Mouse (Mus musculus): ENCODE measurements around the gene Cd93. TPM values are rescaled to one million over a fixed set of nuclear protein-coding genes. Genes with fewer than 3 reads are reported as not detected.
A peak's percentile ranks its signal among the peaks of the same experiment; 100 is the strongest.

Cd93 gene
- total and polyA plus RNA-seq, 3 experiments, result 28.1 to 51.8 (median 47.8) TPM

DNA sequence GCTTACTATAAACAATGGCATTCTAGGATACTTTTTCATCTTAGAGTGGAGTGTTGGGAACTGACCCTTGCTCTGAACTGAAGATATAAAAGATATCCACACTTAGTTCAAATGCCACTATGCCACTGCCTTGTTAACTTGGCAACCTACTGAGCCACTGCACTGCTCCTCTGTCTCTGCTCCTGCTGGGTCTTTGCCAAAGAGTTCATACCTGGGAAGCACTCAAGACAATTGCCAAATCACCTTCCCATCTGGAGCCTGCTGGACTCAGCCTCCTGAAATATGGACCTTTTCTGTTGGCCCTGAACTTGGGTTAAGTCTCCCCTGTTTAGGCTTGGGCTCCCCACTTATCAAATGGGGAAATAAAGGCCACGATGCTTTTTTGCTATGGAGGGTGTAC lies 6.3 kb upstream of the Cd93 start:
- no peak for DNase-seq
- peaks cover 9% of the 10 kb centered on the region for H3K4me1 ChIP-seq (ENCODE audit: control insufficient read depth, insufficient read depth, low read length)
- H3K36me3 ChIP-seq (ENCODE audit: control insufficient read depth, insufficient read depth, low read length), result peaks cover 5% of the 10 kb centered on the region; the same call in 1 of the 2 replicates
- no peaks in the 10 kb centered on the region for H3K79me2 ChIP-seq (replicated peaks; ENCODE audit: control insufficient read depth, insufficient read depth, low read length)
- intact Hi-C loops (cut with DNase I), result no loop called here
- 81% methylated on average over 1 of the region's 1 CpGs for WGBS
- no peak overlapping the region for H3K9ac ChIP-seq (ENCODE audit: low read depth, low read length)
- H3K27me3 ChIP-seq (ENCODE audit: control insufficient read depth, insufficient read depth, low read length), result no peaks in the 10 kb centered on the region
- no peak overlapping the region for H3K4me3 ChIP-seq
- H3K27ac ChIP-seq, result no peak overlapping the region
- TF ChIP-seq EP300 (IDR thresholded peaks at IDR 0.05; ENCODE audit: insufficient read depth, low read depth, low read length), result no peak
- no peak for TF ChIP-seq POLR2A (IDR thresholded peaks at IDR 0.05; ENCODE audit: insufficient read depth, low read depth, low read length)
- TF ChIP-seq CTCF (IDR thresholded peaks at IDR 0.05), result no peak

DNA sequence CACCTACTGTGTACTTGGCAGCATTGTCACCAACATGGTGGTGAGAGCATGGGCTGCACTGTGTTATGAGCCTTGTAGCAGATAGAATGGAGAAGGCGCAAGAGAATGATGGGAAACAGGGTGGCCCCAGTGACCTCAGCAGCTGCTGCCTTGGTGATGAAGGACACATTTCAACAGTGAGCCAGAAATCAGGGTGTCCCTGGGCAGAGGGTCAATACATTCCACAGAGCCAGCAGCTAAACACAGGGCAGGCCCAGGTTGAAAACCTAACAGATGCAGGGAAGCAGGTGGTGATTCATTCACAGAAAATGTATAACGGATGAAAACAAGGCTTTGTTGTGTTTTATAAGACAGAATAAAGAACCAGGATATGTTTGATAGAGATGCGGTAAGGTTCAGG lies 3.1 kb upstream of the Cd93 start:
- WGBS, result 58% methylated on average over 3 of the region's 3 CpGs
- DNase-seq, result no peak

DNA sequence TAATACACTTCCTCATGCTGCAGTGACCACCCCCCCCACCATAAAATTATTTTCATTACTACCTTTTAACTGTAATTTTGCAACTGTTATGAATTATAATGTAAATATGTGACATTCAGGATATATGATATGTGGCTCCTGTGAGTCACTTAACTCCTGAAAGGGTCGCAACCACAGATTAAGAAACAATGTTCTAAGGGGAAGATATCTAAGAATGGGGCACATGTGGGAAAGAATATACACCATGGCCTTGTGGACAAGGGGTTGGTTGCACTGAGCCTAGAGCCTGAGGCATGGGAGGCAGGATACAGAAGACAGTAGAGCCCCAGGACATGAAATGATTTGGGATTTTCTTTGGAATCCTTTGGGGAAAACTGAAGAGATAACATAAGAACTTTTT lies 2.3 kb upstream of the Cd93 start:
- TF ChIP-seq CTCF (IDR thresholded peaks at IDR 0.05) (no peak), POLR2A (IDR thresholded peaks at IDR 0.05; ENCODE audit: insufficient read depth, low read depth, low read length) (no peak), EP300 (IDR thresholded peaks at IDR 0.05; ENCODE audit: insufficient read depth, low read depth, low read length) (no peak)

More for the DNA sequence above, 3.1 kb upstream of the Cd93 start:
- H3K4me1 ChIP-seq (ENCODE audit: control insufficient read depth, insufficient read depth, low read length), result peaks cover 10% of the 10 kb centered on the region; the same call in 1 of the 2 replicates
- no peaks in the 10 kb centered on the region for H3K27me3 ChIP-seq (ENCODE audit: control insufficient read depth, insufficient read depth, low read length)
- no peak overlapping the region for H3K27ac ChIP-seq
- TF ChIP-seq EP300 (IDR thresholded peaks at IDR 0.05; ENCODE audit: insufficient read depth, low read depth, low read length), result no peak
- intact Hi-C loops (cut with DNase I), result no loop called here
- no peak overlapping the region for H3K4me3 ChIP-seq
- no peaks in the 10 kb centered on the region for H3K79me2 ChIP-seq (replicated peaks; ENCODE audit: control insufficient read depth, insufficient read depth, low read length)
- H3K9ac ChIP-seq (ENCODE audit: low read depth, low read length), result no peak overlapping the region
- peaks cover 2% of the 10 kb centered on the region; the same call in 1 of the 2 replicates for H3K36me3 ChIP-seq (ENCODE audit: control insufficient read depth, insufficient read depth, low read length)

DNA sequence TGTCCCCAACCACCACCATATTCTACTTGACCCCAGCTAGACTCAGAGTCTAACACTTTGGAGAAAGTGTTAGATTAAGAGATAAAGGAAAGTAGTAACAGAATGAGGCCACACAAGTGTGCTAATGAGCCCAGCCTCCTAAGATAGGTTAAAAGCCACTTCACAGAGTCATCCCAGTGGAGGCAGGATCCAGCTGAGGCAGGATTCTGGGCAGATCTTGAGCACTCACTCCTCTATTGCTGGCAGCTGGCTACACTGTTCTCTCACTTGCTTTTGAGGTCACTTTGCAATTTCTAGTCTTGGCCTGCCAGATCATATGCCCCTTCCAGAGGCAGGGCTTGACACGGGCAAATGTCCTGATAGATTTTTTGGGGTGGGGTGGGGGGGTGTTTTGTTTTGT lies 1.1 kb upstream of the Cd93 start:
- intact Hi-C loops (cut with DNase I), result no loop called here
- TF ChIP-seq CTCF (IDR thresholded peaks at IDR 0.05) (no peak), POLR2A (IDR thresholded peaks at IDR 0.05; ENCODE audit: insufficient read depth, low read depth, low read length) (no peak), EP300 (IDR thresholded peaks at IDR 0.05; ENCODE audit: insufficient read depth, low read depth, low read length) (no peak)
- WGBS, result 58% methylated on average over 1 of the region's 1 CpGs

More for the DNA sequence above, 2.3 kb upstream of the Cd93 start:
- Histone ChIP-seq H3K4me3 (no peak overlapping the region), H3K27ac (no peak overlapping the region; the same call in 1 of the 2 replicates), H3K4me1 (ENCODE audit: control insufficient read depth, insufficient read depth, low read length) (peaks cover 6% of the 10 kb centered on the region; the same call in 1 of the 2 replicates), H3K36me3 (ENCODE audit: control insufficient read depth, insufficient read depth, low read length) (no peaks in the 10 kb centered on the region), H3K27me3 (ENCODE audit: control insufficient read depth, insufficient read depth, low read length) (no peaks in the 10 kb centered on the region), H3K9ac (ENCODE audit: low read depth, low read length) (no peak overlapping the region), H3K79me2 (replicated peaks; ENCODE audit: control insufficient read depth, insufficient read depth, low read length) (no peaks in the 10 kb centered on the region)
- 91% methylated on average over 1 of the region's 1 CpGs for WGBS
- DNase-seq, result no peak
- intact Hi-C loops (cut with DNase I), result no loop called here

DNA sequence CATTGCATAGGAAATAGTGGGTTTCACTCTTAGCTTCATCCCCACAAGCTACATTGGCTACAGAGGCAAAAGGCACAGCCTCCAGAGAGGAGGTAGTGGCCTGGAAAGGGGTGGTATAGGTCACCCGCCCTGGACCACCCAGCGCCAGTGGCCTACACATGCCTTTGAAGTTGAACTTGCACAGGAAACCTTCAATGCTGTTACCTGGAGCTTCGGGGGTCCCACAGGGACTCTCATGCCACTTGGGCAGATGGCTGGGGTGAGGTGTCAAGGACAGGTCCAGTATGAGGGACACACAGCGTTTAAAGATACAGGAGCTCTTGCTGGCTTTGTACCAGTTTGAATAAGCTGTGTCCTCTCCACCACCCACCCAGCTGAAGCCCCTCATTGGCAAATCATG lies 653 bp downstream of the Cd93 start:
- Histone ChIP-seq H3K79me2 (replicated peaks; ENCODE audit: control insufficient read depth, insufficient read depth, low read length) (no peaks in the 10 kb centered on the region), H3K36me3 (ENCODE audit: control insufficient read depth, insufficient read depth, low read length) (peaks cover 5% of the 10 kb centered on the region), H3K4me1 (ENCODE audit: control insufficient read depth, insufficient read depth, low read length) (peaks cover 8% of the 10 kb centered on the region), H3K27ac (peak overlapping the region; percentile 99), H3K27me3 (ENCODE audit: control insufficient read depth, insufficient read depth, low read length) (no peaks in the 10 kb centered on the region), H3K9ac (ENCODE audit: low read depth, low read length) (peak overlapping the region; percentile 76), H3K4me3 (peak overlapping the region; percentile 66)
- WGBS, result 34% methylated on average over 4 of the region's 4 CpGs
- intact Hi-C loops (cut with DNase I), result loop anchor here (1.0 to 2.0 kb wide), 2 partner anchors 36 to 90 kb away; no protein-coding TSS in a partner anchor
- no peak for DNase-seq
- TF ChIP-seq CTCF (IDR thresholded peaks at IDR 0.05) (no peak), EP300 (IDR thresholded peaks at IDR 0.05; ENCODE audit: insufficient read depth, low read depth, low read length) (no peak), POLR2A (IDR thresholded peaks at IDR 0.05; ENCODE audit: insufficient read depth, low read depth, low read length) (no peak)

More for the DNA sequence above, 1.1 kb upstream of the Cd93 start:
- no peaks in the 10 kb centered on the region for H3K36me3 ChIP-seq (ENCODE audit: control insufficient read depth, insufficient read depth, low read length)
- no peaks in the 10 kb centered on the region for H3K79me2 ChIP-seq (replicated peaks; ENCODE audit: control insufficient read depth, insufficient read depth, low read length)
- no peaks in the 10 kb centered on the region for H3K27me3 ChIP-seq (ENCODE audit: control insufficient read depth, insufficient read depth, low read length)
- H3K4me3 ChIP-seq, result no peak overlapping the region
- H3K27ac ChIP-seq, result peak overlapping the region; percentile 99
- DNase-seq, result no peak
- H3K9ac ChIP-seq (ENCODE audit: low read depth, low read length), result no peak overlapping the region
- H3K4me1 ChIP-seq (ENCODE audit: control insufficient read depth, insufficient read depth, low read length), result peaks cover 6% of the 10 kb centered on the region; the same call in 1 of the 2 replicates

DNA sequence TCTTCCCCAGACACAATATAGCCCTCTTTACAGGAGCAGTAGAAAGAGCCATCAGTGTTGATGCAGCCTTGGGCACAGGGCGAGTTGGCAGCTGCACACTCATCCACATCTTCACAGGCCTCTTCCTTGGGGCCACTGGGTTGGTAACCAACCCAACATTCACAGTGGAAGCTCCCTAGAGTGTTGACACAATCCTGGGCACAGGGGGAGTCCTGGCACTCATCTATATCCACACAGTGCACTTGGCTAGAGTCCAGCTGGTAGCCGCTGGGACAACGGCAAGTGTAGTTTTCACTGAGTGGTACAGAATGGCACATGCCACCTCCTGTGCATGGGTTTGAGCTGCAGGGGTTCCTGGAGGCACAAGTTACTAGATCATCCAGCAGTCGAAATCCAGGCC lies 1.2 kb downstream of the Cd93 start:
- H3K36me3 ChIP-seq (ENCODE audit: control insufficient read depth, insufficient read depth, low read length), result peaks cover 8% of the 10 kb centered on the region
- peak; percentile 40 to 45 for DNase-seq
- 39% methylated on average over 4 of the region's 4 CpGs for WGBS
- no peaks in the 10 kb centered on the region for H3K27me3 ChIP-seq (ENCODE audit: control insufficient read depth, insufficient read depth, low read length)
- no peaks in the 10 kb centered on the region for H3K79me2 ChIP-seq (replicated peaks; ENCODE audit: control insufficient read depth, insufficient read depth, low read length)
- H3K4me3 ChIP-seq, result peak overlapping the region; percentile 66
- peak overlapping the region; percentile 76 for H3K9ac ChIP-seq (ENCODE audit: low read depth, low read length)
- intact Hi-C loops (cut with DNase I), result loop anchor here (2.0 kb wide), 1 partner anchor 37 kb away; no protein-coding TSS in a partner anchor
- peaks cover 10% of the 10 kb centered on the region for H3K4me1 ChIP-seq (ENCODE audit: control insufficient read depth, insufficient read depth, low read length)
- TF ChIP-seq POLR2A (IDR thresholded peaks at IDR 0.05; ENCODE audit: insufficient read depth, low read depth, low read length) (no peak), CTCF (IDR thresholded peaks at IDR 0.05) (no peak), EP300 (IDR thresholded peaks at IDR 0.05; ENCODE audit: insufficient read depth, low read depth, low read length) (no peak)
- peak overlapping the region; percentile 99 for H3K27ac ChIP-seq

Data from heart, adult 2 months (tissue).